Mouse (Mus musculus): ENCODE measurements around the gene Vac14.

Vac14 gene

GRCm38 (mm10) chr8:110694226-110694625 is 75.8 kb downstream of the Vac14 start:
- no peak for DNase-seq

DNA sequence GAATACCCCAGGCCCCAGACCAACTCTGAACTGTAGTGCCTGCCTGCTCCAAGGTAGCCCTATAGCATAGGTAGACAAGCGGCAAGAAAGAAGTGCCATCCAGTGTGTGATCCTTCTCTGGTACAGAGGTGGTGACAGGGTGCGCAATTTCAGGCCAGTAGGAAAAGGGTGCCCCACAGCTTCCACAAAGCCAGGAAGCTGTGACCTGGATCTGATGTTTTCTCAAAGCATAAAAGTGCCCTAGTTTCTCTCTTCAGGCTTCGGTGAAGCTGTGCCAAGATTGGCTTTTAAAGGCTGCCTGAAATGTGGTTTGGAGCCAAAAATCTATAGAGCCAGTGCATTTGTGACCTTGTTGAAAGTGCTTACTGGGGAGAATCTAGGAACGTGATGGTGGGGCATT is 76.4 kb downstream of the Vac14 start:
- no peak for DNase-seq

DNA sequence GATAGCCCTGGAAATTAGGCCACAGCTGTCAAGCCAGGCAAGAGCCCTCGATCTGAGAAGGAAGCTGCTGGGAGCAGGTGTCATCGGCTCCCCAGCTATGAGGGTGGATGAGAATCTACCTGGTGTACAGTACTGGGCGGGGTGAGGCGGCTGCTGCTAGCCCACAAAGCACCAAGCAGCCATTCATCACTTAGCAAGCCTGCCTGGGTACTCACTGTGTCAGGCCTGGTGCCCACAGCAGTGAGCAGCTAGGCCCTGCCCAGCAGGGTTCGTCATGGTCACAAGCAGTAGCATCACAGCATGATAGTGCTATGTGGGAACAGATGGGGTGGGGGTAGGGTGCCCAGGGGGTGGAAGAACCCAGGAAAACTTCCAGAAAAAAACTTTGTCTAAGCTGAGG is 77.0 kb downstream of the Vac14 start:
- DNase-seq = no peak

GRCm38 (mm10) chr8:110696051-110696450 is 77.7 kb downstream of the Vac14 start:
- DNase-seq = peak in 1 of 2 experiments; percentile 65

DNA sequence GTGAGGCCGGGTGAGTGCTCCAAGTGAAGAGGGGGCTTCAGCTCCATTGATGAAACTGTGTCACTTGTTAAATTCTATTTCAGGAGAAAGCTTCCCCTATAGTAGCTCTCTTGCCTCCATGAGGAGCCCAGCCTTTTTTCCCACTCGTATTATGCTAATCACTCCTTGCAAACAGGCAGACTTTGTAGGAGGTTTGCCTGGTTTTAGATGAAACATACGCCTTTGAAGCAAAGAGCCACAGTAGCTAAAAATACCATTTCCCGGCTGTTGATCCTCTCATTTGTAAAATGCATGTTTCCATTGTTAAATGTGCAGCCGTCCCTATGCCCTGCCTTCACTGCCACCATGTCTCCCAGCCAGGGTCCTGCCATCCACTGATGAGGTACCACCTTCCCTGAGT is 79.2 kb downstream of the Vac14 start:
- DNase-seq = no peak

DNA sequence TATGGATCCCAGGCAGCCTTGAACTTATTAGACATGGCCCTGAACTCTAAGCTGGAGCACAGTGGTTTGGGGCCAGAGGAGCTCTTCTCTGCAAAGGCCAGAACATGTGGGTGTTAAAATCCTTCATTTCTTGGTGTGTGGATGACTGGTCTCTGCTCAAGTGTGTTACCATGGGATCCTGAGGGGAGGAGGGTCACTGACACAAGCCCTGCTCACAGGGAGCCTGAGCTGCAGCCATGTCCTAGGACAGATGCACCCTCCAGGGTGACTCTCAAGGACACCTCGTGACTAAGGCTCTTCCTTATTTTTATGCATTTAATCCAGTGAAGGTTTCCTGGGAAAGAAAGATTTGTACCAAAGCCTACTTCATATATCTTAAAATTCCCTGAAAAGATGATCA is 79.7 kb downstream of the Vac14 start:
- no peak for DNase-seq

- DNase-seq = no peak
Observed at GRCm38 (mm10) chr8:110699501-110699900, 81.1 kb downstream of the Vac14 start.

DNA sequence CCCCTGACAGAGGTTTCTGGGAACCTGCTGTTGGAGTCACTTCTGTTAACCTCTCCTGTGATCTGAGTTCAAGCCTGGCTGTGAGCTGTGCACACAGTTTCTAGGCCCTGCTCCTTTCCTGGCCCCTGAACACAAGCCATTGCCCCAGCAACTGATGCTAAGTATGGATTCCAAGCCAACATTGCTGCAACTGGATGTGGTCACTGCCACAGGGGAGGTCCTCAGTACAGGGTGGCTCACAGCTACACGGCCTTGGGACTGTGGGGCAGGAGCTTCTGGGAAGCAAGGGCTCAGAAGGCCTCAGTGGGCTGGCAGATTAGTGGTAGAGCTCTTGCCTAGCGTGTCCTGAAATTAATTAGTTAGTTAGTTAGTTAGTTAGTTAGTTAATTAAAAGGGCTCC is 82.2 kb downstream of the Vac14 start:
- DNase-seq = no peak

GRCm38 (mm10) chr8:110702636-110703459 is 84.5 kb downstream of the Vac14 start:
- DNase-seq = peak in 1 of 2 experiments; percentile 75

GRCm38 (mm10) chr8:110703460-110704061 is 85.2 kb downstream of the Vac14 start:
- DNase-seq = no peak

DNA sequence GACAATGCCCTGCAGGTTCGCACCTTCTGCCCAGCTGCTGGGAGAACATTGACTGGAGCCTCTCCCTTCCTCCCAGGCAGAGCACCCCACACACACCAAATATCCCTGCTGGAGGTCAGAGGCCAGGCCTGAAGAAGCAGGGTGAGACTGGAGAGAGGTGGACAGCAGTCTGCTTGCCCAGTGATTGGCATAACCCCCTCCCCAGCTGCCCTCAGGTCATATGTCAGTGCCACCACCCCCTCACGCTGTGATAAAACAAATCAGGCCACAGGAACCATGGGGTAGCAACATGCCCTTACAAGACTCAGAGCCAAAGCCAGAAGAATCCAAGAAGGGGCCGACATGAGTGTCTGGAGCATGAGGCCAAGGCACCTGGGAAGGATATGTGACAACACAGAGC is 85.7 kb downstream of the Vac14 start:
- DNase-seq = no peak

DNA sequence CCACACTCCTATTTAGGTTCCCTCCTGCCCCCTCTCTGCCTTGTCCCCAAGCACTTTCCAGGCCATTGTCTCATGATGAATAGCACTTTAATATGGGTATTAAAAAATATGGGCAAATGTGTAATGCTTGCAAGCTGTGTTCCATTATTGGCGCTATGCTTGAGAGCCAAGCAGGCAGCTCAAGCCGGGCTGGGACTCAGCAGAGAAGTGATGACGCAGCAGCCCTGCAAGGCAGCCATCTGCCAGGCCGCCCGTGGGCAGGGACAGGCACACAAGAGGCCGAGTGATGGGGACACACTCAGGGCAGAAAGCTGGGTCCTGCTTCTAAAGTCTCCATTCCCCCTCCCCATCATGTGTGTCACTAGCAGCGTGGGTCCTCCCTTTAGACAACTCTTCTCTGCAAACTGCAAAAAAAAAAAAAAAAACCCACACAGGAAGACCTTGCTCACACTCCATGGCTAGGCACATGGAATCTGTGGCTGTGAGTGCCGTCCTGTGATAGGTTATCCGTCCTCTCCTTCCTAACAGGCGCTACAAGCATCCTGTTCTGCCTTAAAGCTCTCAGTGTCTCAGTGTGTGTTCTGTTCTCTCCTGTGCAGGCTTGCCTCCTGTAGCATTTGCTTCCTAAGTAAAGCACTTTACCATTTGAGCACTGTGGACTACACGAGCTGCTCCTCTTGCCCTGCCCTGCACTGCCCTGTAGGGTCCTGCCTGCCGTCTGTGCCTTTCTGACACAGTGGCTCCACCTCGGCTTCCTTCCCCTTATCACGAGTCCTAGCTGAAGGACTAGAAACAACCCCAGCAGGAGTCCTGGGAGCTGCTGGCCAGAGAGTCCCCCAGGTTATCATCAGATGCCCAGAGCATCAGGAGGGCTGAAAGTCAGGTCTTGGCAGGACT is 87.3 kb downstream of the Vac14 start:
- DNase-seq = peak; percentile 39 to 83

DNA sequence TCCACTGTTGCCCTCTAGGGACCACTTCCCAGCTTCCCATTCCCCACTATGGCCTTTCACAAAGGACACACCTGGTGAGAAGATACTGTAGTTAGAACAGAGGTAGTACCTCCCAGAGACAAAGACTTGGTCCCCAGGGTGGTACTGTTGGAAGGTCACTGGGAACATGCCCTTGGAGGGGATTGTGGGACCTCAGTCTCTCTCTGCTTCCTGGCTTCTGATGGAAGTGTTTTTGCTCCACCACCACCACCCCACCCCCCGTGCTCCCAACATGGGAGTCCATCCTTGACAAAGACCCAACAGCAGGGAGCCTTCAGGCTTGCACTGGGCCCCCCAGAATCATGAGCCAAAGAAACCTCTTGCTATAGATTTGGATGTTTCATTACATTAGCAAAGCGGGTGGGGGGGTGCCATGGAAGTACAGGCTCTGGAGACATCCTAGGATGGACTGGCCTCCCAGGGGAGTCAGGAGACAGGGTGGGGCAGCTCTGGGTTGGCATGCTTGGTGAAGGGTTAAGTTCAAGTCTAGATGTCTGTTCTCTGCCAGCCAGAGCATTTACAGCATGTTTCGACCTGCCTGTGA is 88.0 kb downstream of the Vac14 start:
- no peak for DNase-seq

DNA sequence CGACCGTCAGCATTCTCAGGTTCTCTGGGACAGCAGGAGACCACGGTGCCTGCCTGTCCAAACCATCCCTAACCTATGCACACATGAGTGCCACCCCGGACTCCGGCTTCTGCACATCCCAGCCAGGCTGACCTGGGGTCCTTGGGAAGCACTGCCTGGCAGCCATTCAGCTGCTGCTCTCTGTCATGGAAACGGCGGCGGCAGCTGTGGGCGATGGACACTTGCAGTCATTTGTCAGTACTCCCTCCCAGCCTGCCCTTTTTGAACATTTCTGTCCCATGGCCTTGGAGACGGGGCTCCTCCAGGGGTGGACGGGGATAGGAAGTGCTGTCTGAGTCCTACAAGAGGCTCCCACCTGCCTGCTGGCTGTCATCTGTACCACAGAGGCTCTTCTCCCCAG is 90.0 kb downstream of the Vac14 start:
- DNase-seq = no peak

DNA sequence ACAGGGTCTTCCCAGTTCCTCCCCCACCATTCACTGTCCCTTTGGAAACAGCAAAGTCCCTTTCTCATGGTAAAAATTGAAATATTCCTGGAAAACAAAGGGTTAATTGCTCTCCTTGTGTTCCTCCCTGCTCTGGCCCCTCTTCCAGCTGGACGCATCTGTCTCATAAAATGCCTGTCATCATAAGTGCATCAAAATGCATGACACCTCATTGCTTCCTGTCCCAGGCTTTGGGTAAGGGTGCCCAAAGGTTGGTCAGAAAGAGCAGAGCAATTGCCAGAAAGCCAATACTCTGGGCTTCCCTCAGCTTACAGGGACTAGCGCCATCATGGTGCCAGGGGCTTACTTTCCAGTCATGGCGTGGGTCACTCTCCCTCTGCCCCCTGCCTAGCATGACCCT is 92.2 kb downstream of the Vac14 start:
- peak; percentile 49 to 61 for DNase-seq

- peak; percentile 71 to 88 for DNase-seq
Observed at GRCm38 (mm10) chr8:110711271-110711934, 93.0 kb downstream of the Vac14 start.

DNA sequence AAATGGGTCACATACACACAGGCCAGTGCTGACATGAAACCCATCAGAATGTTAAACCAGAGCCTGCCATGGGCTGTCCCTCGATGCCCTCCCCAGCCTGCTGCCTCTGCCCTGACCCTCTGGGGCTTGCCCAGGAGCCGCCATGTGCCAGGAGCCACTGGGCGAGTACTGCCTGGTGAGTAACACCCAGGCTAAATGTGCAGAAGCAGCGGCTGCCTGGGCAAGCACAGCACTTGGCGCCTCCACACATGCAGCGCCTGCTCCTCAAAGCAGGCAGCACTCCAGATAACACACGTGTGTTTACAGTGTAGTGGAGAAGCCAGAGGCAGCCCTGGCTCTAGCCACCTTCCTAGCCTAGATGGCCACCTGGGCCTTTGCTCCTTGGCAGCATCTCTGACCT is 94.7 kb downstream of the Vac14 start:
- no peak for DNase-seq

- DNase-seq = no peak
Observed at GRCm38 (mm10) chr8:110714827-110715519, 96.6 kb downstream of the Vac14 start.

DNA sequence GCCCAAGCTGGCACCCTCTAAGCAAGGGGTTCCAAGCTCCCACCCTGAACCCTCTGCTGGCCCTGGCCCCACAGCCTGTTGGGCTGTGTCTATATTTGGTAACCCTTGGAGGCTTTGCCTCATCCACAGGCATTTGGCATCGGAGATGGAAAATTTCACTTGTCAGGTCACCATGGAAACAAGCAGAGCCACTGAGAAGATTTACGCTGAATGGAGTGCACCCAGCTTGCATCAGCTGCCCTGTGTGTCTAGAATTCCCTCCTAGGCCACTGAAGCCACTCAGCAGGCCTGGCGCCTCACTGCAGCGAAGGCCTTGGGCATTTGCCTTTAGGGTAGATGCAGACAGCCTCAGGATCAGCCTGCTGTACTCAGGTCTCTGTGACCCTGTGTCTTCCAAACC is 97.7 kb downstream of the Vac14 start:
- DNase-seq = peak; percentile 60 to 85

GRCm38 (mm10) chr8:110717131-110717530 is 98.7 kb downstream of the Vac14 start:
- peak; percentile 45 to 85 for DNase-seq

DNA sequence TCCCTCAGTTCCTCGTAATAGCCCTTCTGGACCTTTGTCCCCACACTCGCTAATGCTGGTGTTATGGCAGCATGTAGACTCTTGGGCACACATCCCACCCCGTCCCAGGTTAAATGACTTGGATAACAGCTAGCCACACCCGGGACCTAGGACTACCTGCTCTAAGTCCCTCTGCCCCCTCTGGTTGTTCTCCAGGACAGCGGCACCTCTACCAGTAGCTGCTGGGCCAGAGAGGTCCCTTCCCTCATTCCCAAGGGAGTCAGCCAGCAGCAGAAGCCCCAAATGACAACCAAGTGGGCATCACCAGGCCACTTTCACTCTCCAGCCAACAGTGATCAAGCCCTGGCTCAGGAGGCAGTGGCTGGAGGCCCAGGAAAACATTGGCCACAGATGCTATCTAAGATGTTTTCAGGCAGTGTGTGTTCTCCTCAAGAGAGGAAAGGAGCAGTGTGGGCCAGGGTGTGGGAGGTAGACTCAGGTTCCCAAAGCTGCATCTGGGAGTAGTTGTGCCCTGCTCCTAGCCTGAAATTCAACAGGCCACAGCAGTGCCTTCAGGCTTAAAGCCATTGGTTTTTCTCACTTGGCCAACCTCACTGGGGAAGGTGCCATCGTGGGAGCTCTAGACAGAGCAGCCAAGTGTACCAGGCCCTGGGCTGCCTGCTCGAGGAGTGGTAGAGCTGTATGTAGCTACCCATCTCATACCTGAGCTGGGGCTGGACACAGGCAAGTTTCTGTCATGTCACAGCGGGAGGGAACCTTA is 100.0 kb downstream of the Vac14 start:
- no peak for DNase-seq

Data from lung, postnatal 4 days (tissue).